In the genomic region with DNA sequence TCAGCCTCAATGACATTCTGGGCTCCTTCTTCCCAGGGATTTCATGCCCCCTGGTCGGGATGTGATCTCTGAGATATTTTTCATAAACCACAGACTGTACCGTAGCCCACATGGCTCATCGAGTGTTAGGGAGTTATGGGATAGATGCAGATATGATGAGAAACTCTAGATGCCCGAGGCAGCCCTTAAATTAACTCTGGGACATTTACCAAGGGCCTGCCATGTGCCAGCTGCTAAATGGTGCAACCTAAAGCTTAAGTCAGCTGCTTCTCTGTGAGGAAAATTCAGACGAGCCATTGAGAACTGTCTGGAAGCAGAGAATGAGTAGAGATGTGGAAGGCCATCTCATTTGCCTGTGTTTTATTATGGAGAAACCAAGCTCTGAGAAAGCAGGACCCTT, we compare ENCODE assay signal across 22 mouse cellular contexts.
A peak's percentile ranks its signal among the peaks of the same experiment; 100 is the strongest.
DNase-seq lines count a peak whose midpoint lies in the region; ATAC-seq and TF ChIP-seq lines count a peak whose summit lies in the region.
"Had no signal": no experiment of that assay in that cellular context is flagged by ENCODE, and none has a peak within 500 bp of the region (broad histone marks: within the 10 kb centered on the region; RNA-seq: fewer than 3 reads in every experiment).

No protein-coding gene starts in this region.

- intact Hi-C loops in gastrocnemius, adult 2 months (cut with DNase I), result no loop called here
- intact Hi-C loops in gastrocnemius, postnatal 14 days (cut with DNase I; ENCODE audit: low total_unique reads), result no loop called here

- no peaks in the 10 kb centered on the region for H3K79me2 ChIP-seq in myocyte (ENCODE audit: control insufficient read depth, insufficient read depth)

- H3K4me1 ChIP-seq in midbrain, embryonic 16.5 days (ENCODE audit: control insufficient read depth, insufficient read depth, low read length), result no peaks in the 10 kb centered on the region

- no peaks in the 10 kb centered on the region for H3K27me3 ChIP-seq in myocyte (ENCODE audit: control insufficient read depth, insufficient read depth, insufficient read length)
- H3K27me3 ChIP-seq in midbrain, embryonic 16.5 days (ENCODE audit: control insufficient read depth, insufficient read depth, low read depth, low read length), result no peaks in the 10 kb centered on the region
- H3K27me3 ChIP-seq: heart, embryonic 12.5 days; hindbrain, embryonic 15.5 days had no signal

- H3ac ChIP-seq in myocyte (ENCODE audit: control insufficient read depth, insufficient read length), result no peak overlapping the region

- peak; percentile 56 for DNase-seq in gastrocnemius, adult 2 months
- DNase-seq in gastrocnemius, postnatal 14 days, result no peak
- peak; percentile 59 for DNase-seq in NIH3T3 (ENCODE audit: low read depth)
- DNase-seq in adipocyte (ENCODE audit: low spot score), result peak; percentile 25
- DNase-seq in retina, embryonic 14.5 days (ENCODE audit: low spot score), result no peak
- DNase-seq: adrenal gland, adult 2 months; adrenal gland, postnatal 25 days; B cell, adult 2 months; cerebellum, adult 11 months; cerebellum, adult 8-10 months; cerebellum, postnatal 36 days; heart, postnatal 36 days; kidney, adult 8-10 months had no signal

- WGBS in midbrain, embryonic 16.5 days, result 72% methylated on average over 5 of the region's 5 CpGs

- no peak for ATAC-seq in midbrain, embryonic 16.5 days
- ATAC-seq: activated CD4-positive, CD25-positive, alpha-beta regulatory T cell, adult 4 months; CD4-positive, CD25-positive, alpha-beta regulatory T cell, adult 4 months; forebrain, embryonic 16.5 days; intestine, embryonic 16.5 days had no signal

- no peaks in the 10 kb centered on the region for H3K9me3 ChIP-seq in midbrain, embryonic 16.5 days (replicated peaks; ENCODE audit: control insufficient read depth, low read length, poor library complexity, severe bottlenecking)
- H3K9me3 ChIP-seq: heart, embryonic 12.5 days; hindbrain, embryonic 15.5 days had no signal

- H3K9ac ChIP-seq in midbrain, embryonic 16.5 days (ENCODE audit: low read depth, low read length), result no peak overlapping the region
- H3K9ac ChIP-seq: heart, embryonic 12.5 days; hindbrain, embryonic 15.5 days had no signal

- no peak for TF ChIP-seq CTCF in gastrocnemius, adult 2 months (IDR thresholded peaks at IDR 0.05)

- peak overlapping the region; percentile 40; the same call in 1 of the 2 replicates for H3K27ac ChIP-seq in gastrocnemius, adult 2 months
- H3K27ac ChIP-seq in midbrain, embryonic 16.5 days (ENCODE audit: low read length), result no peak overlapping the region
- H3K27ac ChIP-seq: hindbrain, embryonic 15.5 days had no signal

- no peaks in the 10 kb centered on the region for H3K36me3 ChIP-seq in myocyte (ENCODE audit: control insufficient read depth, insufficient read depth)
- no peaks in the 10 kb centered on the region for H3K36me3 ChIP-seq in midbrain, embryonic 16.5 days (ENCODE audit: control insufficient read depth, insufficient read depth, low read length)
- H3K36me3 ChIP-seq: G1E; heart, embryonic 12.5 days; hindbrain, embryonic 15.5 days had no signal

- peak overlapping the region; percentile 48 for H3K4me2 ChIP-seq in myocyte (ENCODE audit: low read depth)
- no peak overlapping the region for H3K4me2 ChIP-seq in midbrain, embryonic 16.5 days (ENCODE audit: low read length)
- H3K4me2 ChIP-seq: heart, embryonic 12.5 days; hindbrain, embryonic 15.5 days had no signal

- no peak for TF ChIP-seq POLR2A in myocyte (IDR thresholded peaks at IDR 0.05; ENCODE audit: insufficient read length, low read depth)

- H3K4me3 ChIP-seq in gastrocnemius, adult 2 months, result no peak overlapping the region
- H3K4me3 ChIP-seq in myocyte, result no peak overlapping the region
- no peak overlapping the region for H3K4me3 ChIP-seq in midbrain, embryonic 16.5 days (ENCODE audit: low read depth, low read length)
- H3K4me3 ChIP-seq: heart, embryonic 12.5 days; hindbrain, embryonic 15.5 days had no signal

TF ChIP-seq in myocyte, 11 proteins besides CTCF, POLR2A, EP300 and RAD21:
- TF ChIP-seq USF1 (IDR thresholded peaks at IDR 0.05; ENCODE audit: low read depth), result no peak
- no peak for TF ChIP-seq REST (IDR thresholded peaks at IDR 0.05; ENCODE audit: insufficient read depth, insufficient read length)
- no peak for TF ChIP-seq POLR2AphosphoS2 (IDR thresholded peaks at IDR 0.05; ENCODE audit: insufficient read length, low read depth)
- no peak for TF ChIP-seq TCF12 (IDR thresholded peaks at IDR 0.05; ENCODE audit: insufficient read depth, poor library complexity, severe bottlenecking)
- no peak for TF ChIP-seq E2F4 (IDR thresholded peaks at IDR 0.05; ENCODE audit: insufficient read depth)
- TF ChIP-seq SRF (IDR thresholded peaks at IDR 0.05; ENCODE audit: control insufficient read depth, insufficient read length, low read depth), result no peak
- TF ChIP-seq TCF3 (IDR thresholded peaks at IDR 0.05; ENCODE audit: insufficient read length, low read depth), result no peak
- no peak for TF ChIP-seq CEBPB (IDR thresholded peaks at IDR 0.05; ENCODE audit: insufficient read depth, poor library complexity, severe bottlenecking)
- TF ChIP-seq MYOD1 (IDR thresholded peaks at IDR 0.05; ENCODE audit: control insufficient read depth in 1 of 3, insufficient read length in 2 of 3, low read depth in 2 of 3), result peak in 2 of 3 experiments; percentile 67 to 74
- TF ChIP-seq MYOG (IDR thresholded peaks at IDR 0.05; ENCODE audit: control insufficient read depth in 1 of 3, insufficient read depth in 1 of 3, insufficient read length in 2 of 3, low read depth in 2 of 3), result peak in 2 of 3 experiments; percentile 39 to 72

Comparison
In these comparisons a context has a peak if more than half of its experiments do, and no peak if none do; other contexts are left out.
1. DNase-seq: peak in gastrocnemius, adult 2 months (single experiment), NIH3T3 (single experiment) and adipocyte (single experiment); none in gastrocnemius, postnatal 14 days (single experiment) and retina, embryonic 14.5 days (single experiment).